Mouse (Mus musculus) gastrocnemius, postnatal 36 days (tissue): ENCODE results near the gene Fam171a2. TPM values are rescaled to one million over a fixed set of nuclear protein-coding genes. Genes with fewer than 3 reads are reported as not detected.

ENCODE experiments used
- DNase-seq, 2 experiments: peaks; one replicate each; pipeline ENCODE4 v3.0.0; 2022
- intact Hi-C: fragments of 180-260 bp; cut with DNase I; formaldehyde crosslinking; loops from one replicate; pipeline ENCODE4 v1.15.1; 2025
- long read RNA-seq, 2 experiments: library from polyadenylated mRNA; stranded (forward); transcript quantifications; one replicate each; pipeline ENCODE4 v2.0.0; 2021
- total RNA-seq, 2 experiments: library from RNA; stranded (reverse); gene quantifications; 2 replicates each; pipeline ENCODE4 v1.2.3; 2021

The Fam171a2 gene
- total RNA-seq, result 1 to 10 TPM; 1.4 to 1.6 TPM
- long read RNA-seq, experiment 1, partial matches to known transcripts, result 0 of 1 reads
- long read RNA-seq, experiment 1, other reads (novel, unspliced or antisense), result 1 of 1 reads
- long read RNA-seq, experiment 2, result 0 reads

DNA sequence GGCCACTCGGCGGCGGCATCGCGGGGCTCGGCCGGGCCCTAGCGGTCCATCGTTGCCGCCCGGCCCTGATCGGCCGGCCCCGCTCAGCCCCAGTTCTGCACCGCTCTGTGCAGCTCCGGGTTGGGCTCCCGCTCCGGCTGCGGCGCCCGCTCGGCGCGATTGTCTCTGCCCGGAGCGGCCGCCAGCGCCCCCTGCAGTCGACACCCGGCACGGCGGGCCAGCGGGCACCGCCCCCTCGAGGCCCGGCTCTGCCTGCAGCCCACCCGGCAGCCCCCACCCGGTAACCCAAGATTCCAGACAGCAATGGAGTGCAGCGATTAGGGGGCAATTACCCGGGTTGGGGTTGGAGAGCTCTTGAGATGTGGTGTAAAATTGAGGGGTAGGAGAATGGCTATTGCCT is at the start of gene Fam171a2:
TSS of gene Fam171a2 (minus strand) at position 186 of the 400 bp plus-strand sequence.
- intact Hi-C loops, result no loop called here
- peak; percentile 65 to 67 for DNase-seq

DNA sequence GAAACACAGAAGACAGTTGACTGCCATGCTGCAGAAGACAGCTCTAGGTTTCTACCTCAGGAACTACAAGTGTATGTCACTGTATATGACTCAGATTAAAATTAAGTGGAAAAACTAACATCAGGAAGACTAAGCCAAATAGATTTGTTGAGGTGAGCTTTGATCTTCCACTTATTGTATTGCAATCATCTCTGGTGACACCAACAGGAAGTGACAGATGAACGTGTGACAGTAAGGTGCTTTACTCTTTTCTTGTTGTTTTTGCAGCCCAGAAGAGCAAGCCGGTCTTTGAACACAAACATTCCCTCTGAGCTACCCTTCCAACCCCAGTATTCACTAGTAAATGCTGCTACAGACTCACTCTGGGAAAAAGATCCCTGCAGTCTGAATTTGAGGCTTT is 49.2 kb upstream of the Fam171a2 start:
- DNase-seq, result no peak
- intact Hi-C loops, result no loop called here

- DNase-seq, result no peak
- intact Hi-C loops, result no loop called here
These were observed 48.7 kb upstream of the Fam171a2 start for GRCm38 (mm10) chr11:102496206-102496605.

DNA sequence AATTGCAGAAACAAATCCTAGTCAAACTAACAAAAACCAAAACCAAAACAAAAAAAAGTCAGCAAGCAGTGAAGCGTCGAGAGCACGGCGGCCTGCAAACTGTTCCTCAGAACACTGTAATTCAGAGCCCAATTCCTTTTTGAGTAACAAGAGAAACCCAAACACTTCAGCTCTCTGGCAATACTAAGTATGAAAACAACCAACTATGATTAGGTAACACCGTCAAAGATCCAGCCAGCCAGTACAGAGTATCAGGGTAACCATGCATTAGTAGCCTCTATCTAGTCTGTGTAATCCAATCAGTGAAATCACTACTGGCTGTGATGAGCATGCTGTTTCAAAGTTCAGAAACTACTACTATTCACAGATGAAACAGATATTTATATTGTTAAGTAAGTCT is 48.3 kb upstream of the Fam171a2 start:
- no peak for DNase-seq
- intact Hi-C loops, result no loop called here

- DNase-seq, result no peak
- intact Hi-C loops, result no loop called here
These were observed 47.6 kb upstream of the Fam171a2 start for GRCm38 (mm10) chr11:102495114-102495513.

DNA sequence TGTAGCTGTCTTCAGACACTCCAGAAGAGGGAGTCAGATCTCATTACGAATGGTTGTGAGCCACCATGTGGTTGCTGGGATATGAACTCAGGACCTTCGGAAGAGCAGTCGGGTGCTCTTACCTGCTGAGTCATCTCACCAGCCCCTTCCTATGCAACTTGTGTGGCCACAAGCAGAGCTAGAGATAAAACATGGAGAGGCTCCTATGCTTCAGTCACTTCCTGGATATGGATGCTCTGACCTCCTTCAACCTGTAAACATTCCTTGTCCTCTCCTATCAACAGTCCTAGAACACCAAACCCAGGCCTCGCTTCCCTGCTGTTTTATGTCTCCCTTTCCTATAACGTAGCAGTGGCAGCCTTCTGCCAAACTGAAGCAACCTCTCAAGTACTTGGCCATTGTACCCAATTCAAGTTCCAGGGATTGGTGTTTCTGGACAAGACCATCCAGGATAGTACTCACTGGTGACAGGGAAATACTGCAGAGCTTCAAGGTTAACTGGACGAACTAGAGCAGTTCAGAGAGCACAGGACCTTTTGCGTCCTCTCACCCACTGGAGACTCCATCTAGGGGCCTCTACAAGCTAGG is 46.7 kb upstream of the Fam171a2 start:
- no peak for DNase-seq
- intact Hi-C loops, result loop anchor here (1.0 kb wide), 1 partner anchor 18 kb away; no protein-coding TSS in a partner anchor

GRCm38 (mm10) chr11:102493241-102493640 is 45.8 kb upstream of the Fam171a2 start:
- intact Hi-C loops, result no loop called here
- DNase-seq, result peak in 1 of 2 experiments; percentile 13

DNA sequence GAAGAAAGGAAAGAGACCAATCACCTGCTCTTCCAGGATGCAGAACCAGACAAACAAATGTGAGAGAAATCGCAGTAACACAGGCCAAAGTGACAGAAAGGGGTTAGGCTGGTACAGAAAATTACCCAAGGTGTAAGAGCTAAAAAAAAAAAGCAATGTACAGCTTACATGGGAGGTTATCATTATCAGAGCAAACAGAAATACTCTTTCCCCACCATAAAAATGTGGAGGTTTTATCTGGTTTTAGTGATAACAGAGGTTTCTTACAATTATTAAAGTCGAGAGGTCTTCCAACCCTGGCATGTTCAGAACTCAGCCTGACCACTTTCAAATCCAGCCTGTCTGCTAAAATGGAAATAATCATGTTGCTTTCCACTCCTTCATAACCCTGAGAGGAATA is 40.4 kb upstream of the Fam171a2 start:
- intact Hi-C loops, result loop anchor here (5.0 kb wide), 1 partner anchor 164 kb away; no protein-coding TSS in a partner anchor
- DNase-seq, result no peak

DNA sequence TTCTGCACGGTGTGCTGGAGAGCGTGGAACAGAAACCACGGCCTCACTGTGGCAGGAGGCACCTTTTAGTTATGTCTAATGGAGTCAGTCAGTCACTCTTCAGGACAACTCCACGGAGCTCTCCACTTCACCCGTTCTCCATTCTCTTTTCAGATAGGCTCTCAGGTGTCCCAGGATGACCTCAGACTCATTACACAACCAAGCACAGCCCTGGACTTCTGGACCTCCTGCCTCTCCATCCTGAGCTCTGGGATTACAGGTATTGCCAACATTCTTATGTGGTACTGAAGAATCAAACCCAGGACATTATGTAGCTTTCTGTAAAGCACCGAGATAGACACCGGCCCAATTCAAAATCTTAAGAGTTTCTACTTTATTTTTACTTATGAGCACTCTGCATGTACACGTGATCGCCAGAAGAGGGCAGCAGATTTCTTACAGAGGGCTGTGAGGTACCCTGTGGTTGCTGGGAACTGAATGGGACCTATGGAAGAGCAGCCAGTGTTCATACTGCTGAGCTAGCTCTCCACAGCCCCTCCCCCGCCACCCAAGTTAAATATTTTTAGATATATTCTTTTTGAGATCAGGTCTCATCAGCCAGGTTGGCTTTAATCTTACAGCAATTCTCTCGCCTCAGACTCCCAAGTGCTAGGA is 39.4 kb upstream of the Fam171a2 start:
- intact Hi-C loops, result loop anchor here (5.0 kb wide), 1 partner anchor 165 kb away; no protein-coding TSS in a partner anchor
- no peak for DNase-seq

- no peak for DNase-seq
- intact Hi-C loops, result no loop called here
These were observed 34.3 kb upstream of the Fam171a2 start for GRCm38 (mm10) chr11:102481779-102482178.

DNA sequence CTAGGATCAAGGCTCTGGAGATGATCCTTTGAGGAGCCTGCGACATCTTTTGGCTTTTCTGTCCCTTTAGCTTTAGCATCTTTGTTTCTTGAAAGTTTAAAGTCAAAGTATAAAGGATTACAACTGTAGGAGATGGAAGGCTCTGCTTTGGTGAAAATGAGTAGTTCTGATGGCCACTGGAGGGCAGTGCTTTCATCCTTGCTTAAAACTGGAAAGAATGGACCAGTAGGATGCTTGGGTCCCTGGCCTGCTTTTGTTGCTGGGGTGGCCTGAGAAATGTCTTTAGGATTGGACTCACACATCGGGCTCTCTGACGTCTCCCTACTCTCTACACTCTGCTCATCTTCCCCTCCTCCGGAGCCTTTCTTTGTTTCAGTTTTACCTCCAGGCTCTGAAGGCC is 33.4 kb upstream of the Fam171a2 start:
- no peak for DNase-seq
- intact Hi-C loops, result no loop called here

DNA sequence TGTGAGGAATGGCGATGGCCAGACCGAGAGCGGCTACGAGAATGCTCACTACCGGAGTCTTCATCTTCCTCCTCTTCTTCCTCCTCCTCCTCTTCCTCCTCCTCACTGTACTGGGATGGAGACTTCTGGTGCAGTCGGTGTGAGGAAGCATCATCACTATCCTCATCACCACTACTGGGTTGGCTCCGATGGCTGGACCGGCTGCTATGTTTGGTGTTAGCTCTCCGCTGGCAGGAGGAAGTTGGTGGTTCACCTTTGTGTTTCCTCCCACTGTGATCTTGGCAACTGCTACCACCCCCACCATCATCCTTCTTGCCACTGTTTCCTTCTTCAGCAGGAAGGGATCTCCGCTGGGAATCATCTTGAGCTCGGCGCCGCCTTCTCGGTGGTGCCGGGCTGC is 32.6 kb upstream of the Fam171a2 start:
- intact Hi-C loops, result no loop called here
- no peak for DNase-seq

DNA sequence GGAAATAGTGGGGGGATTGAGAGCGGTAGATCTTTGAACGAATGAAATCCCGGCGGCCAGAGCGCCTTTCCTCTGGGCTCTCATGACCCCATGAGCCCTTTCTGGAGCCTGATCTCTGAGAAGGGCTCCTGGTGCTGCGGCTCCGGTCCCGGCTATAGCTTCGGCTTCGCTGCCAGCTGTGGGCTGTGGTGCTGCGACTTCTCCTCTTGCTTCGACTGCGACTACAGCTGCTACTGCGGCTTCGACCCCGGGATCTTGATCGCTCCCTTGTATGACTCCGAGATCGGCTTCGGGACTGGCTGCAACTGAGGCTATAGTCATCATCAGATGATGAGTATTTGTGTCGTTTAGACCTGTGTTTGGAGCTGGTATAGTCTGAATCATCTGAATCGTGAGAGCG is 32.1 kb upstream of the Fam171a2 start:
- intact Hi-C loops, result loop anchor here (2.0 kb wide), 1 partner anchor 101 kb away; no protein-coding TSS in a partner anchor
- no peak for DNase-seq

- no peak for DNase-seq
- intact Hi-C loops, result loop anchor here (2.0 kb wide), 1 partner anchor 102 kb away; no protein-coding TSS in a partner anchor
These were observed 31.2 kb upstream of the Fam171a2 start for GRCm38 (mm10) chr11:102478671-102479070.

DNA sequence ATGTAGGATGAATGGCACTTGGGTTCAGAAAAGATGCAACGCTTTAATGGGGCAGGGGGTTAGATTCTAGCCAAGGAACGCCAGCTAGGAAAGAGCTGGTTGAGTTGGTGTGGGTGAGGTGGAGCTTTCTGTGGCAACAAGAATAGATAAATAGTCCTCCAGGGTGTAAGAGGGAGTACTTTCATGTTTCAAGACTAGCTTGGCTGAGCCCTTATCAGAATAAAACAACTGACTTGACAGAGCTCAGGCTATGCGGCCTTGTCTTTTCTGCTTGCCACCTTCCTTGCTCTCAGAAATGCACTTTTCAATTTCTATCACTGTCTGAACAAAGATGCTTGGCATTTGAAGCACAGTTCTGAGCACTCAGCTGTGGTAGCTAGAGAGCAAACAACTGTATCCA is 27.5 kb upstream of the Fam171a2 start:
- DNase-seq, result no peak
- intact Hi-C loops, result no loop called here

DNA sequence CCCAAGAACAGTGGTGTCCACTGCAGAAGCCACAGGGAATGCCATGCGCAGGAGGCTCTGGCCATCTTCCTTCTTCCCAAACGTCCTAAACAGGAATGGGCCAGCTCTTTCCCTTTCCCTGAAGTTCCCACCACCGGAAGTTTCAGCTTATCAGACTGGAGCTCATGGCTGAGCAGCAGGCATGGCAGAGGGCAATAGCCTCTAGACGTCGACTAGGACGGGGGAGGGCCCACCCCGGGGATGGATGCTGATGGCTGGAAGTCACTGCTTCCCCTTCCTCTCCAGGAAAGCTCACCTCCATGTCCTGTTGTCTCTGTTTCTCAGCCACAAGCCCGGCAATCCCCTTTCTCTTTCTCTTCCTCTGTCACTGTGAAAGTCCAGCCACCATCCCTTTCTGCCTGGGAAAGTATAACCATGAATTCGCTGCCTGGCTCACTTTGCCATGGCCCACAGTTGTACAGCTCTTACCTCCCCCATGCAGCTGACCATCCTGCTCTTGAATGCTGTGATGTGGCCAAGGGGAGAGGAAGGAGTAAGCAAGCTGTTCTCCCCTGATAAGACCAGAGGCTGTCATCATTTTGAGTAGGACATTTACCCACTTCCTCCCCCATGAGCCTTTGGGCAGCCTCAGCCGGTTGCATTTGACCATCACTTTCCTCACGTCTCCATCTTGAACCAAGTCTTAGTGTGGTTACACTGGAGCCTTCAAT is 22.3 kb upstream of the Fam171a2 start, which contains the start of gene Itga2b:
TSS of gene Itga2b (minus strand) at position 475 of the 710 bp plus-strand sequence.
- DNase-seq, result no peak
- intact Hi-C loops, result no loop called here

DNA sequence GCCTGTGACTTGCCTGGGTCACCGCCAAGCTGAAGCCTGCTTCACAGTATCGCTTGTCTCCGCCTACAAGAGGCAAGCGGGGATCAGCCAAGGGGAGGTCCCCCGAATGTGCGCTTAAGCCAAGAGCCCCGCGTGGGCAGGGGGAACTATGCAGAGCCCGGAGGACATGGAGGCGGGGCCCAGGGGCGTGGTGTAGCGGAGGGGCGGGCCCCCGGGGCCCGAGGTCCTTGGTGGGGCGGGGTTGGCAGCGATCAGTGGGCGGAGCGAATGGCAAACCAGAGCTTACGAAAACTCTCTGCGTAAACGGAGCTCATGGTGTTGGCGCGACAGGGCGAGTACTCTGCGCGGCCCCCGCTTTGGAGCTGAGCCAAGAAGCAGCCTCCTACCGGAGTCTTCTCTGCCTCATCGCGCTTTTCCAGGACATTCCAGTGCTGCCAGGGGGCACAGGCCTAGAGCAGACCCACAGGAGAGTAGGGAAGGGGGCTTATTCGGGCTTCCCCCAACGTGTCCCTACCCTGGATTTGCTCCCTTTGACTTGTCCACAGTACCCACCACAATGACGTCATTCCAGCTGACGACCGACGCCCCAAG is 19.7 kb upstream of the Fam171a2 start:
- intact Hi-C loops, result no loop called here
- peak; percentile 98 to 99 for DNase-seq

GRCm38 (mm10) chr11:102465713-102466436 is 18.4 kb upstream of the Fam171a2 start:
- DNase-seq, result peak; percentile 50 to 51
- intact Hi-C loops, result no loop called here

DNA sequence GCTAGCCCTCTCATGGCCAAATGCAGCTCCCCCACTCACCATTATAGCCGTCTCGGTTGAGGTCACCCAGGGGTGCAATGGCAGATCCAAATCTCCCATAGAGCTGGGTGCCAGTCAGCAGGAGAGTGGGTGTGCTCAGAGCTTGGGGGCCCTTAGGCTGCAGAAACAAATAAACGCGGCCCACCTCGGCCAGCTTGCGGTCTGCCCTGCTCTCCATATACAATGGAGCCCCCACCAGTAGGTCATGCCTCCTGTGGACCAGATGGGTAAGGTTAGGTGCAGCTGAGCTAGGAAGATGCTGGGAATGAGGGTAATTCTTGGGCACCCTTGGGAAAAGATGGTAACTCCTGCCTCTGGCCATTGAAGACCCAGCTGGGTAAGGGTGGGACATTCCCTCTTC is 17.4 kb upstream of the Fam171a2 start:
- intact Hi-C loops, result no loop called here

DNA sequence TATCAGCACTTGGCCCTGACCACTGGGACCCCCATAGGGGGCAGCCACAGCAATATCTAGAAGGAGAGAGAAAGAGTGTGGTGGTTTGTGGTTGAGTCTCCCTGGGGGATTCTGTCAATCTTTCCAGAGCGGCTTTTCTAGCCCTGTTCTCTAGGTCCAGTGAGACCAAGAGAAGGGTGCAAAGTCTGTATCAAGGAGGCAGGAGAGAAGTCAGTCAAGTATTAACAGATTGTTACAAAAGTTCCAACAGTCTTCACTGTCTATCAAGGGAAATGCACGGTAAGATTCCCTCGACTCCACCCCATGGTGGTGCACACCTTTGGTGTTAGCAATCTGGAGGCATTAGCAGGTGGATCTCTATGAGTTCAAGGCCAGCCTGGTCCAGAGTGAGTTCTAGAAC is 14.3 kb upstream of the Fam171a2 start:
- intact Hi-C loops, result no loop called here
- DNase-seq, result no peak

More for the DNA sequence above, 17.4 kb upstream of the Fam171a2 start:
- DNase-seq, result no peak
